Mouse (Mus musculus): ENCODE measurements around the gene Cit.
A peak's percentile ranks its signal among the peaks of the same experiment; 100 is the strongest.

Cit gene

GRCm38 (mm10) chr5:115961809-115962208, 116.7 kb downstream of the Cit start:
- DNase-seq (ENCODE audit: low read depth, low spot score): no peak

DNA sequence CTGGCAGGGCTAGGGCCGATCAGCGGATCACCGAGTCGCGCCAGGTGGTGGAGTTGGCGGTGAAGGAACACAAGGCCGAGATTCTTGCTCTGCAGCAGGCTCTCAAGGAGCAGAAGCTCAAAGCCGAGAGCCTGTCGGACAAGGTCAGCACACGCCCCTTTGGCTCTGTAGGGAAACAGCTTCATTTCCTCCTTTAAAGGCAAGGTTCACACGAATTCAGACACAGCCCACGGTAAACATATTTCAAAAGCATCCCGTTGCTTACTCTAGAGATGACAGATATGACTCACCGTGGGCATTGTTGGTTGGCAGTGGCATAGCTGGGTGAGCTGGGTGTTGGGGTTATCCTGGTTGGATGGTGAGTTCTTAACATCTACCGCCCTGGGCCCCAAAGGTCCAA, 126.2 kb downstream of the Cit start:
- DNase-seq (ENCODE audit: low read depth, low spot score): no peak

- DNase-seq (ENCODE audit: low read depth, low spot score): no peak
Measured at GRCm38 (mm10) chr5:115975672-115976071, 130.6 kb downstream of the Cit start.

DNA sequence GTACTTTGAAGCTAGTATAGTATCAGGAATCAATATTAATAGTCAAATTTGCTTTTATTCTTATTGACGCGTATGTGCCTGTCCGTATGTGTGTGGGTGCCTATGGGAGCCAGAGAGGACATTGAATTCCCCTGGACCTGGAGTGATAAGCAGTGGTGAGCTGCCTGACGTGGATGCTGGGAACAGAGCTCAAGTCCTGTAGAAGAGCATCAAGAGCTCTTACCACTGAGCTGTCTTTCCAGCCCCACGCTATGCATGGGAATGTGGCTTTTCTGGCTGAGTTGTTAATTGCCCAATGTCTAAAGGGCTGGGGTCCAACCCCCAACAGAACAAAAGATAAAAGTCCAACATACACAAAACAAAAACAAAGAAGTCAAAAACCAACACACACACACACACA, 131.4 kb downstream of the Cit start:
- no peak for DNase-seq (ENCODE audit: low read depth, low spot score)

DNA sequence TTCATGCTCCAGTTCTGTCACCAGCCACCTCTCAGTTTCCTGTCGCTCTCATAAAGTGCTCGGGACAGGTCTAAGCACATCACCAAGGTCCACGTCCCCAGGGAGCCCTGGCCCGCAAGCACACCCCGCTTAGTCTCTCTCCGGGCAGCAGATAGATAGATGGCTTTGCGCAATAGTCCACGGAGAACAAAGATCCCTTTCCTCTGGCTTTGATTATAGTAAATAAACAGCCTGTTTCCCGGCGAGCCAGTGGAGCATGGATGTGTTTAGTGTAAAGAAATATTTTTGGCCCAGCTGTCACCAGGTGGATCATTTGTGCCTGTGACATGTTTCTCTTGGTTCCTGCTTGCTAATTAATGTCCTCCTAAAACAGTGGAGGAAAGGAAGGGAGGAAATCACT, 132.2 kb downstream of the Cit start:
- no peak for DNase-seq (ENCODE audit: low read depth, low spot score)

- peak; percentile 21 for DNase-seq (ENCODE audit: low read depth, low spot score)
Measured at GRCm38 (mm10) chr5:115977757-115978156, 132.7 kb downstream of the Cit start.

DNA sequence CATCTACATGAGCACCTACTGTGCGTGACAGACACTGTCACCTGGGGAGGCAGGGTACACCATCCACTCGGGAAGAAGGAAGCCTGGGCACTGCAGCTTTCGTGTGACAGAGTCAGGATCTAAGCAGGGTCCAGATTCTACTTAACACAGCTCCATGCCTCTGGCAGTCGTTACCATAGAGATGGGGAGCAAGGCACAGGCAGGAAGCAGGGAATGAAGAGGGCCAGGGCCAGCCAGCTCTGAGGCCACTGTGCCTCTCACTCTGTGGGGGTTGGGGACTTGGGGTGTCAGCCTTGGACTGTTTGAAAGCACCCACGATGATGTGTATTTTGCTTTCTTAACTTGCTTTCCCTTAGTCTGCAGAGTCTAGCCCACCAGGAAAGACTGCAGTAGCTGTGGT, 133.2 kb downstream of the Cit start:
- DNase-seq (ENCODE audit: low read depth, low spot score): no peak

- no peak for DNase-seq (ENCODE audit: low read depth, low spot score)
Measured at GRCm38 (mm10) chr5:115979134-115979696, 134.1 kb downstream of the Cit start.

DNA sequence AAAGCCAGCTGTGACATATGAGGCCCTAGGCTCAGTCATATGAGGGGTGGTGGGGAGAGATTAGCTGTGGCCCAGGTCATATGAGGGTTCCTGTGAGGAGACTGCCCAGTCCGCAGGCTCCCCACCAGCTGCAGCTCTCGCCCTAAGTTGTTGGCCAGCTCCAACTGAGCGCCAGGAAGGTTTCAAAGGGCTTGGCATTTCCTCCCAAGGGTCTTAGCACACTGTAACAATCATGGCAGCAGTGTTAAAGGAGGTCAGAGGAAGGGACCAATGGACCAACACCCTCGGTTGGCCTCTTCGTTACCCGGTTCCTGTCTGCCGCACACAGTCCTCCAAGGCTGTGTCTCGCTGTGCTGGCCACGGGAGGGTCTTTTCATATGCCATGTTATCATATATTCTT, 135.5 kb downstream of the Cit start:
- DNase-seq (ENCODE audit: low read depth, low spot score): no peak

DNA sequence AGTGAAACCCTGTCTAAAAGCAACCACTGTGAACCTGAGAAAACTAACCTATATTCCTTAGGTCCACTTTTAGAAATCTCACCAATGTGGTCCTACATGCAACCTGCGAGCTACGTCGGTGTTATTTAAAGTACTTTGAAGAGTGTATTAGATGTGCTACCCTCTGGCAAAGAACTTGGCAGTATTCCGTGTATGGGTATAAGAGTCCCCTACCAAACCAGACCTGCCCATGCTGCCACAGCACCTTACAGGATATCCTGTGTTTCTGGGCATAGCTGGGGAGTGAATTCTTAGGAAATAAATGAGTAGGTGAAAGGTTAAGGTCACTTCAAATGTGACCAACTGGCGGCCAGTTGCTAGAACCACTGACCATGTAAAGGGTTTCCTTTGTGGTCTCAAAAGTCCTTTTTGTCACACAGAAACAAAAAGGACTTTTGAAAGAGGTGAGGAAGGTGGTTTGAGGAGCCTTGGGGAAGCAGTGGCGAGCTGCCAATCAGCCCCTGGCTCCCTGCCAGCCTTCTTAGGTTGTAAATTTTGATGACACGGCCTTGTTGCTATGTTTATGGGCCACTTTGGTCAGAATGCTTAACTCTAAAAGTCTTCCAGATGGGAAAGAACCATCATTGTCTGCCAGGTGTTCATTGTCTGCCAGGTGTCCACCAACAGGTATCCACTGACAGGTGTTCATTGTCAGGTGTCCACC, 137.7 kb downstream of the Cit start:
- DNase-seq (ENCODE audit: low read depth, low spot score): no peak

DNA sequence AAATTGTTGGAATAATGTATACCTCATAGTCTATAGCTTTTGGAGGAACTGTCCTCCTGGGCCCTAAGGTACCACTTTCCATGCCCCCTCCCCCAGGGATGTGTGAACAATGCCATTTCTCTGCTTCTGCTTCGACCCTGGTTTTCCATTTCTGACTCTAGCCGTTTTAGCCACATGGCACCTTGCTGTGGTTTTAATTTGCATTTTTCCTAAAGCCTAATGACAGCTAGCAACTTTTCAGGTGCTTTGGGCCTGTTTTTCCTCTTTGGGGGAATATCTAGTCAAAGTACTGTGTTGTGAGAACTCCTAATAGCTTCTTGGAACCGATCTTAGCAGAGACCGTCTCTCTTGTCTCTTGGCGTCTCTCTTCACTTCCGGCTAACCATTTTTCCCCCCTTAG, 139.3 kb downstream of the Cit start:
- no peak for DNase-seq (ENCODE audit: low read depth, low spot score)

- no peak for DNase-seq (ENCODE audit: low read depth, low spot score)
Measured at GRCm38 (mm10) chr5:115985101-115985500, 140.0 kb downstream of the Cit start.

DNA sequence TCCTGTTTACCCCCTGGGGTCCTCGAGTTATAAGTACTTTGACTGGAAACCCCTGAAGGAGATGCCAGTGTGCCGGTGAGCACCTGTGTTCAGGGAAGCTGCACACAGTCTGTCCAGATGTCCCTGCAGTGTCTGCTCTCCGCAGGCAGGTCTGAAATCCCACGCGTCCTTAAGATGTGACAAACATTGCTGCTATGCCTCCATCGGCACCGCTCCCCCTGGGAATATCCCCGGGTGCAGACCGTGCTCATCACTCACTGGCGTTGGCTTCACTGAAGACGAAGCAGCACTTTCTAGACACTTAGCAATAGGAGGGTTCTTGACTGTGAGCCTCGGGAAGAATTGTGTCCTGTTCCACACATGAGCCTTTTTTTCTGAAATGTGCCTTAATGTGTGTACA, 142.2 kb downstream of the Cit start:
- DNase-seq (ENCODE audit: low read depth, low spot score): no peak

GRCm38 (mm10) chr5:115991717-115992116, 146.6 kb downstream of the Cit start:
- no peak for DNase-seq (ENCODE audit: low read depth, low spot score)

DNA sequence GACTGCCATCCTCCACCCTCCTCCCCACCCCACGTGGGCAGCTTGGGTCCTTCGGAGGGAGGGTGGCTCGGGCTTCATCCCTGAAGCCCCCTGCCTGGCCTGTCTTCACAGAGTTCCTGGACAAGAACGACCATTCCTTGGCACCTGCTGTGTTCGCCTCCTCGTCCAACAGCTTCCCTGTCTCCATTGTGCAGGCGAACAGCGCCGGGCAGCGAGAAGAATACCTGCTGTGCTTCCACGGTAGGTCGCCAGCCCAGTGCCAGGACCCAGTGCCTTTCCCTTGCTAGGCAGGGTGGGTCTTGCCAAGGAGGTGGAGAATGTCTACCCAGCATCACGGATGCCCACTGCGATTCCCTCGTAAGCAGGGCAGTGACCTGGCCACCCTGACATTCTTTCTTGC, 149.0 kb downstream of the Cit start:
- DNase-seq (ENCODE audit: low read depth, low spot score): no peak

DNA sequence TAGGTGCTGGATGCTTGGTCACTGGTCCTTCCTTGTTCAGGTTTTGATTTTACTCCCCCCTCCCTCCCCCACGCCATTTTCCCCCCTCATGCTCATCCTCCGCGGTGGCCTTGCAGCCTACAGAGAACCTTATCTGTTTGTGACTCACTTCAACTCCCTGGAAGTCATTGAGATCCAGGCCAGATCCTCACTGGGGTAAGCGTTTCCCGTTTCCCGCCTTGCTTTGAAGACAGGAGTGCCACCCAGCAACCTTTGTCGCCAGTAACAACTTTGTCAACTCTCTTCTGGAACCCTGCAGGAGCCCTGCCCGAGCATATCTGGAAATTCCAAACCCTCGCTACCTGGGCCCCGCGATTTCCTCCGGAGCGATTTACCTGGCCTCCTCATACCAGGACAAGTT, 152.3 kb downstream of the Cit start:
- no peak for DNase-seq (ENCODE audit: low read depth, low spot score)

DNA sequence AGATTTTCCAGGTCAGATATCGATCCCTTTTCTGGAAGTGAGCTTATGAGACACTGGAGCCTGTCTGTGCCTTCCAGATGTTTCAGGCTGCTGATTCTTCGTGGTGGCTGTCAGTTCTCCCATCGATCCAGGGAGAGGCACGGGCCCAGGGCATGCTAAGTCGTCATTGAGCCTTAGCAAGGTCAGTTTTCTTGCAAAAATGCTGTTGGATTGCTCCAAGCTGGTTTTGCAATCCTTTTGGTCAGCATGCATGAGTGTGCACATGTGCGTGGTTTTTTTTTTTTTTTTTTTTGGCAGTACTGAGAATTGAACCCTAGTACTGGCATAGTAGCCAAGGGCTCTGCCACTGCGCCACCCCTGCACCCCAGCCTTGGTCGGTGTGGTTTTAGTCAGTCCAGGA, 158.1 kb downstream of the Cit start:
- no peak for DNase-seq (ENCODE audit: low read depth, low spot score)

- DNase-seq (ENCODE audit: low read depth, low spot score): no peak
Measured at GRCm38 (mm10) chr5:116003825-116004224, 158.7 kb downstream of the Cit start.

DNA sequence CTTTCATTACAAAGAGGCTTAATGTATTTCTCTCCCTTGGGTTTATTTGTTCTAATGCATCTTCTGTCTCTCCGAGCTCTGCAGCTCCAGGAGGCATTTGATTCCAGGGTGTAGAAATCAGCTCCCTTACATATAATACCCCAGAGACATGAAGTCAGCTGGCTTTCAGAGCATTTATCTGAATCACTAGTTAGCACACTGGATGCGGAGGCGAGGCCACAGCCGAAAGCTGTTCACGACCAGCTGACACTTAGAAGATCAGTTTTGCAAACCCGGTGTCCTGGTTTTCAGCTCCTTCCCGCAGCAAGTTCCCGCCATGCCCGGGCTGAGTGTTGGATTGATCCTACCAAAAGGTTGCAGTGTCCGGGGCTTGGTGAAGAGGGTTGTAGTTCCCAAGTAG, 159.2 kb downstream of the Cit start:
- DNase-seq (ENCODE audit: low read depth, low spot score): no peak

DNA sequence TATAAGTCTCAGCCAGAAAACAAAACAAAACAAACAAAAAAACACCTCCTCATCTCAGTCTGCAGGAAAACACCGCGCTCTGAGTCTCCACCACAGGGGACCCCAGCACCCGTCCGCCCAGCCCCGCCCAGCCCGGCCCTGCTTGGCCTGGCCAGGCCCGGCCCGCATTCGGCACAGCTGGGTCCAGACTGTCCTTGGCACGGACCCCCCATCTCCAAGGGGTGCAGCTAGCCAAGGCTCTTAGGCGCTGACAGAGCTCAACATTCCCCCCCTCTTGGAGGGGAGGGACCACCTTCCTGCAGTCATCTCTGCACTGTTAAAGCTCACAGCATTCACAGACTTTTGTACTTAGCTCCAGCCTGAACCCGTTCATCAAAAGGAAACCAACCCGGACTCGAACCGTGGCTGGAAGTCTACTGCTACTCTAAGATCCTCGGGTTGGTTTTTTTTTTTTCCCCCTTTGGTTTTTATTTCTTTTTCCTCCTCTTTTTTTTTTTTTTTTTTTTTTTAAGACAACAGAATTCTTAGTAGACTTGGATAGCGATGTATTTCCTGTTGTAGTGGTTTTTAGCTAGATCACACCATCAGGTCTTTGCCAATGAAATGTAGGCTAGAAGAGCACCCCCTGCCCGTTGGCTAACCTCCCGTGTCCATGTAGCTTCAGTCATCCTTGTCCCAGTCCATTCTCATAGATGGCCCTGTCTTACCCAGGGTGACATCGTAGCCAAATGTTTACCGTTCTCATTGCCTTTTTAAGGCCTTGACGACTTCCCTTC, 161.4 kb downstream of the Cit start:
- DNase-seq (ENCODE audit: low read depth, low spot score): no peak

DNA sequence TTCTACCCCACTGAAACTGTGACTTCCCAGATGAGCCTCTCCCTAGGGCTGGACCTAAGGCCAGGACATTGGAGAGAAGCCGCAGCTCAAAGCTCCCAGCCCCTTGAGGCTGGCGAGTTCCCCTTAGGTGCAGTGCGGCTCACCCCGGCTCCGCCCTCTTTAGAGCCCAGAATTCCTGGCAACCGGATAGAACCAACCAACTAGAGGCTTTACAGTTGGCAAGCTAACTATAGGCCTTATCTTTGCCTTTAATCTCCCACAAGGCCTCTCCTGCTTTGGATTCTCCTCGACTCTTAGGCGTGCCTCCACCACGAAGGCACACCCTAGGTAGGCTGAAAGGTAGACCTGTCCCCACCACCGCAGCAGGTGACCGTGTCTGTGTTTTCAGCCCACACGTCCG, 162.6 kb downstream of the Cit start:
- no peak for DNase-seq (ENCODE audit: low read depth, low spot score)

DNA sequence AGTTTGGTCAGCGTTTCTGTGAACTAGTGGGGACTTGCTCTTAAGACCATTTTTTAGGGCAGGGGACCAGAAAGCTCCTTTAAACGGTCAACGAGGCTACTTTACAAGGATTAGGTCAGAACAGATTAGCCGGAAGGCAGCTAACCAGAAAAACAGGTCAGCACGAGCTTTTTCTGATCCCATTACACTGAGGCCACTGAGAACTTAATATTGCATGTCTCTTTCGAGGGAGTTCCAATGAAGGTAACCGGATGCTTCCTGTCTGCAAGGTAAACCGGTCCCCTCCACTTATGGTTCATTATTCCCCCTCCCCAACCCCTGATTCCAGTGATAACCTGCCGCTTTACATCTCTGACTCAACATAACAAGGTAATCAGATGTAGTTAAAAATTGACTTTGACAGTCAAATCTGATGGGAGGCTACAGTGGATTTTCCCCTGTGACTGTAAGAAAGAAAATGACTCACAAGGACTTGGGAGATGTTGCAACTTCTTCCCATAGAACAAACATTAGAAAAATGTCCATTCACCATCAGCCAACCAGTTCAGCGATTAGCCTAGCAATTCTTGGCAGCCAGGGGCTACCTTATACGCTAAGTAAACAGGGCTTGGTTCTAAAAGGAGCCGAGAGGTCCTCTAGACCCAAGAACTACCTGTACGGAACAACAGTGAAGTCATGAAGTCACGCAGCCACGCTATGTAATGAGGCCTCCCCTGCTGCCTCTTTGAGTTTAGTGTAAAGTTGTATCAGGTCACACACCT, 164.2 kb downstream of the Cit start:
- no peak for DNase-seq (ENCODE audit: low read depth, low spot score)
